Mouse (Mus musculus) small intestine, adult 2 months (tissue): ENCODE data around the gene Uap1. TPM values are rescaled to one million over a fixed set of nuclear protein-coding genes. Genes with fewer than 3 reads are reported as not detected.

Experiments
- H3K27ac ChIP-seq: fragments of 200-500 bp; 2 replicates; pipeline ENCODE4 v1.5.1; 2012; ENCODE audit warnings: low read depth, low read length, control low read depth, inconsistent platforms; ENCODE audit not compliant: insufficient read depth
- H3K27me3 ChIP-seq: fragments of 200-500 bp; 2 replicates; pipeline ENCODE4 v1.6.1; 2012; ENCODE audit warnings: mild to moderate bottlenecking, moderate library complexity, low read length, inconsistent platforms; ENCODE audit not compliant: control insufficient read depth, insufficient read depth
- H3K36me3 ChIP-seq: fragments of 200-500 bp; 2 replicates; pipeline ENCODE4 v1.6.1; 2012; ENCODE audit warnings: mild to moderate bottlenecking, low read length, control low read depth, inconsistent platforms; ENCODE audit not compliant: control insufficient read depth, insufficient read depth
- H3K4me1 ChIP-seq: fragments of 200-500 bp; 2 replicates; pipeline ENCODE4 v1.6.1; 2012; ENCODE audit warnings: low read length, inconsistent platforms, mixed read lengths; ENCODE audit not compliant: control insufficient read depth, insufficient read depth, insufficient read length
- H3K4me3 ChIP-seq: fragments of 200-500 bp; 2 replicates; pipeline ENCODE4 v1.5.1; 2012; ENCODE audit warnings: low read depth, mild to moderate bottlenecking, control low read depth, inconsistent platforms, low read length, moderate library complexity
- CTCF ChIP-seq: fragments of 200-500 bp; IDR thresholded peaks from 2 replicates; pipeline ENCODE4 v1.5.1; 2012; ENCODE audit warnings: low read depth, mild to moderate bottlenecking, control low read depth, inconsistent platforms, low read length, moderate library complexity, mixed read lengths; ENCODE audit not compliant: insufficient replicate concordance, insufficient read length; ENCODE audit errors: extremely low read depth
- POLR2A ChIP-seq: fragments of 200-500 bp; IDR thresholded peaks from 2 replicates; pipeline ENCODE4 v1.6.1; 2012; ENCODE audit warnings: low read depth, mild to moderate bottlenecking, control low read depth, inconsistent platforms, low read length, moderate library complexity
- WGBS: fragments of 180-500 bp; shearing (Covaris S2); methylation state at CpG from one replicate; pipeline ENCODE4 v1.1.7; 2018; 5-methylcytosine and 5-hydroxymethylcytosine counted together
- polyA plus RNA-seq: library from polyadenylated mRNA; depleted of rRNA; stranded (reverse); fragments of >200 nt; gene quantifications from 2 replicates; pipeline ENCODE4 v1.2.3, GENCODE M21; 2012

The Uap1 gene
- polyA plus RNA-seq, 1 experiment: 15.1 TPM

DNA sequence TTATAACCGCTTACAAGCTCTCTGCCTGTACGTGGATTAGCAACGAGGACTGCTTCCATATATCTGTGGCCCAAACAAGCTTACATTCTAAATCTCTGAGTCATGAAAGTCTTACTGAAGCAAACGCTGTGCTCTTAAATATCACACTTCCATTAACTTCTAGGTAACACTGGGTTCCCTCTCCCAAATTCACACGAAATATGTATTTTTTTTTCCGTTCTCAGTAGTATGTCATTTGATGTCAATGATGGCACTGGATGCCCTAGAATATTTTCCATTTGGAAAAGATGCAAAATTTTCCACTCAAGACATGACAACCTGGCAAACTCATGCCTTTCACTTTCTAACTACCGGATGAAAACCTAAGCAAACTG is 39.6 kb upstream of the Uap1 start:
- 0 out of 2 replicates have a peak, but pooled peaks cover 2% of the 10 kb centered on the region for H3K4me1 ChIP-seq
- 8% methylated on average over 7 of the region's 7 CpGs for WGBS
- peak overlapping the region; percentile 97 for H3K4me3 ChIP-seq
- H3K27ac ChIP-seq: peak overlapping the region; percentile 65; the same call in 1 of the 2 replicates
- H3K36me3 ChIP-seq: peaks cover 9% of the 10 kb centered on the region
- no peak for TF ChIP-seq CTCF
- no peak for TF ChIP-seq POLR2A
- H3K27me3 ChIP-seq: no peaks in the 10 kb centered on the region

DNA sequence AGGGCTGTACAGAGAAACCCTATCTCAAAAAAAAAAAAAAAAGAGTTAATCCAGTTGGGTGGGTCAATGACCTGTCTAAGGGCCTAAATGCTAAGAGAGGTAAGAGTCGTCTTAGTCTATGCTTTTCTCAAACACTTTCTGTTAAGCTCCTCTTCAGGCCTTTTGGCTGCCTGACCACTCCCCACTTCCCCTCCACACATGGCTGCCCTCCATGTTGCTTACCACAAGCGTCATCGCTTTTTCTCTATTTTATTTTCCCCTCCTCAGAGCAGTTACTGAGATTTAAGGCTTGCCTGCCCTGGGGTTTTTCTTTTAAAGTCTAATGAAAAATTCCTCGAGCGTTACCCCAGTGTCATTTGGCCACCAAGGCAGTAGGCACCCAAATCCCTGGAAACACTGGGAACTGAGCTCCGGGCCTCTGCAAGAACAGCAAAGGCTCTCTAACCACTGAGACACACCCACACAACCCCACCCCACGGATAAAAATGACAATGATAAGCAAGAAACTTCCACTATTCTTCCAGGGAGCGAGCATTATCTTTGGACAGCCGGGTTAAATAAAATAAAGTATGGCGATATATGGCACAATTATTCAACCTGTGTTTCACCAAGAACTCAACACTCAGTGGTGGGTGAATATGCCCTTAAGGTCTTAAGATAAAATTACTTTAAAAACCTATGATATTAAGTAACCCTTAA is 38.6 kb upstream of the Uap1 start:
- Histone ChIP-seq H3K4me3 (no peak overlapping the region), H3K36me3 (peaks cover 18% of the 10 kb centered on the region), H3K27ac (no peak overlapping the region), H3K4me1 (0 out of 2 replicates have a peak, but pooled peaks cover 2% of the 10 kb centered on the region), H3K27me3 (no peaks in the 10 kb centered on the region)
- 80% methylated on average over 10 of the region's 10 CpGs for WGBS
- TF ChIP-seq POLR2A (no peak), CTCF (no peak)

DNA sequence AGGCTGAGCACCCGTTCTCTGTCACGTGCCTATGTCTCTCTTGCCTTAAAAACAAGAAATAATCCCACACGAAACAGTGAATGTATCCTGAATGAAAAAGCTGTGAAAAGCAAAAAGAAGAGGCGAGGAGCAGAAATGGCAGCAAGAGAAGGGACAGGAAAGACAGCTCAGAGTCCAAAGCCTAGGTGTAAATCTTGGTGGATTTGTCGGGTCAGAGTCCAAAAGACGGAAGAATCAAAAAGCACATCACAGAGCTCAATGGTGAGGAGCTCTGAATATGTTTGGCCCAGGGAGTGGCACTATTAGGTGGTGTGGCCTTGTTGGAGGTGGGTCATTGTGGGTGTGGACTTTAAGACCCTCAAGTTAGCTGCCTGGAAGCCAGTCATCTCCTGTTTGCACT is 31.6 kb upstream of the Uap1 start:
- WGBS: 78% methylated on average over 6 of the region's 6 CpGs
- no peak overlapping the region for H3K27ac ChIP-seq
- H3K36me3 ChIP-seq: peaks cover 52% of the 10 kb centered on the region
- no peak overlapping the region for H3K4me3 ChIP-seq
- H3K27me3 ChIP-seq: no peaks in the 10 kb centered on the region
- TF ChIP-seq POLR2A (no peak), CTCF (no peak)
- H3K4me1 ChIP-seq: no peaks in the 10 kb centered on the region; the same call in 1 of the 2 replicates

DNA sequence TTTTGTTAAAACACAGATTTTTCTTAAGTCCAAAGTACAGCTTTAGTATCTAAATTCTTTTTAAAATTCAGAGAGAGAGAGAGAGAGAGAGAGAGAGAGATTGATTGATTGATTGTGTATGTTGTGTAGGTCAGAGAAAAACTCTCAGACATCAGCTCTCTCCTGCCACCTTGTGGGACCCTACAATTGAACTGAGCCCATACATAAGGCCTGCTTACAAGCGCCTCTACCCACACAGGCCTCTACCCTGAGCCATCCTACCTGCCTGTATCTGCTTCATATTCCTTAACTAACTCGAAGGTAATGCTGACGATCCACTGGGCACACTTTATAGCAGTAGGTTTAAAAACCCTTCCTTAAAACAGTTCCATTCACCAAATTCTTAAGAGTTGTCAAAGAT is 25.6 kb upstream of the Uap1 start:
- Histone ChIP-seq H3K36me3 (peaks cover 52% of the 10 kb centered on the region), H3K27me3 (no peaks in the 10 kb centered on the region), H3K4me1 (no peaks in the 10 kb centered on the region), H3K27ac (no peak overlapping the region), H3K4me3 (no peak overlapping the region)
- peak; percentile 43; the same call in 1 of the 2 replicates for TF ChIP-seq CTCF
- TF ChIP-seq POLR2A: no peak
- 72% methylated on average over 3 of the region's 3 CpGs for WGBS

DNA sequence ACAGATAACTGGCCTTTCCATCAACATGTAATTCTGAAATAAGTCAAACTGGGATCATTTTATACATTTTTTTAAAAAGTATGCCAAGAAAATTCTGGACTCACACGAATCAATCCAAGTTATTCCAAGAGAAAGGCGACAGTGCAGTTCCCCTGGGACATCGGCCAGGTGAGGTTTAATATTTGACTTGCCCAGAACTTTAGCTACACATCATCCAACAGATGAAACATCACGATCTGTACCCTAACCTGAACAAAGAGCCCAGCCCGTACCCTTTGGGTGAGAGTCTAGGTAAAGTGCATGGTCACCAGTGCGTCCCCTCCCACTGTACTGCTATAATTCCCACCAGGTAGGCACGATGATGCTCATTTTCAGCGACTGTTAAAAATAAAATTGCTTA is 21.5 kb upstream of the Uap1 start:
- Histone ChIP-seq H3K27ac (no peak overlapping the region), H3K27me3 (no peaks in the 10 kb centered on the region), H3K4me1 (no peaks in the 10 kb centered on the region), H3K36me3 (peaks cover 54% of the 10 kb centered on the region), H3K4me3 (no peak overlapping the region)
- TF ChIP-seq POLR2A (no peak), CTCF (no peak)
- WGBS: 71% methylated on average over 8 of the region's 8 CpGs

DNA sequence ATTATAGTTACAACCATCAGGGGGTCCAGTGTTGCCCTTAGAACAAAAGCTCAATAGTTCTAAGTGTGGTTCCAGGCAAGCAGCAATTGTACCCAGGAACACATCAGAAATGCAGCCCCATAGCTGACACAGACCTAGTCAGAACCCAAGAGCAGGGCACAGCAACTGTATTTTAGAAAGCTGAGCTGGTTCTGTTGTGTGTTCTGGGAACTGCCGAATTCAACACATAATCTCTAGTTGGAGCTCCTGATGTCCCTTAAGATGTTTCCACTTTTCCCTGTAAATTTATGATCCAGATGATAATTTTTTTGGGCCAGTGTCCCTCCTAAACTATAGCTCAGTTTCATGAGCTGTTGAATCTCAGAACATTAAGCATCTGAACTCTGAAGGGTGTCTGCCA is 17.2 kb upstream of the Uap1 start:
- 0 out of 2 replicates have a peak, but pooled peaks cover 2% of the 10 kb centered on the region for H3K4me1 ChIP-seq

DNA sequence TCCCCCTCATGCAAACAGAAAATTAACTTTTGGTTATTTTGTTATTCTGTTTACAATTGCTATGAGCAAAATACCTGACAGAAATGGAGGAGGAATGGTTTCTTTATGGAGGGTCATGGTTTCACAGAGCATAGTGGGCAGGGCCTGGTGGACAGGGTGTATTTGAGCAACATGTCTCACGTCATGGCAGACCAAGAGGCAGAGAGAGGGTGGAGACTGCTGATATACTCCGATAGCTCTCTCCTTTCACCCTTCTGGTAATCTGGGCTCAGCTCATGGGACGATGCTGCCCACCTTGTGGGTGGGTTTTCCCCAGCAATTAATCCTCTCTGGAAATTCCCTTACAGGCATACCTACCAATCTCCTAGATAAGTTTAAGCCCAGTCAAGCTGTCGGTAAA is 15.5 kb upstream of the Uap1 start:
- H3K36me3 ChIP-seq: peaks cover 20% of the 10 kb centered on the region
- no peak for TF ChIP-seq POLR2A
- no peak for TF ChIP-seq CTCF
- WGBS: 58% methylated on average over 4 of the region's 4 CpGs
- H3K4me3 ChIP-seq: no peak overlapping the region
- H3K27ac ChIP-seq: no peak overlapping the region
- no peaks in the 10 kb centered on the region for H3K27me3 ChIP-seq
- 0 out of 2 replicates have a peak, but pooled peaks cover 2% of the 10 kb centered on the region for H3K4me1 ChIP-seq

More for the DNA sequence above, 17.2 kb upstream of the Uap1 start:
- Histone ChIP-seq H3K27me3 (no peaks in the 10 kb centered on the region), H3K4me3 (no peak overlapping the region), H3K36me3 (peaks cover 30% of the 10 kb centered on the region), H3K27ac (no peak overlapping the region)
- TF ChIP-seq POLR2A: no peak
- TF ChIP-seq CTCF: no peak
- WGBS: 94% methylated on average over 1 of the region's 1 CpGs
